Mouse (Mus musculus): Measurements from ENCODE around the gene Krt7. TPM values are rescaled to one million over a fixed set of nuclear protein-coding genes. Genes with fewer than 3 reads are reported as not detected.

Gene Krt7
- 10.0 and 13.7 TPM in 2 replicates for polyA plus RNA-seq (2014; fragmentation: Nextera tagmentation; extraction: Ambion mirVana)

DNA sequence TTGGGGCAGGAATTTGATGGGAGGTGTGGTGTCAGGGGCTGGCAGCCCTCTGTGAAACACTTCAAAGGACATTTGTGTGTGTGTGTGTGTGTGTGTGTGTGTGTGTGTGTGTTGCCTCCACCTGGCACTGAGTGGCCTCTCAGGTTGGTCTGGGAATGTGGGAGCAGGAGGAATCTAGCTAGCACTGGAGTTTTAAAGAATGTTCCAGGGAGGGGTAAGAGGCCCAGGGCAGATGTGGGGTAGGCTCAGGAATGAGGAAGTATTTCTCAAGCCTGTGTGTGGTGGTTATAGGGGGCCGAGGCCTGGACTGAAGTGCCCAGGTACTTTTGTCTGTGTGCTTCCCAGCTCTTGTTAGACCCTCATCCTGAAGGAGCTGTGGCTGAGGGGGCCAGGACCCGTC lies at the start of gene Krt7:
Gene Krt7 (plus strand): TSS at position 269 of the 400 bp plus-strand sequence.
- no peak for ATAC-seq (ENCODE audit: insufficient number of reproducible peaks, insufficient read depth, low FRiP score, low read depth)
- no peak within 1 kb of the TSS for H3K4me2 ChIP-seq (ENCODE audit: low read length)

DNA sequence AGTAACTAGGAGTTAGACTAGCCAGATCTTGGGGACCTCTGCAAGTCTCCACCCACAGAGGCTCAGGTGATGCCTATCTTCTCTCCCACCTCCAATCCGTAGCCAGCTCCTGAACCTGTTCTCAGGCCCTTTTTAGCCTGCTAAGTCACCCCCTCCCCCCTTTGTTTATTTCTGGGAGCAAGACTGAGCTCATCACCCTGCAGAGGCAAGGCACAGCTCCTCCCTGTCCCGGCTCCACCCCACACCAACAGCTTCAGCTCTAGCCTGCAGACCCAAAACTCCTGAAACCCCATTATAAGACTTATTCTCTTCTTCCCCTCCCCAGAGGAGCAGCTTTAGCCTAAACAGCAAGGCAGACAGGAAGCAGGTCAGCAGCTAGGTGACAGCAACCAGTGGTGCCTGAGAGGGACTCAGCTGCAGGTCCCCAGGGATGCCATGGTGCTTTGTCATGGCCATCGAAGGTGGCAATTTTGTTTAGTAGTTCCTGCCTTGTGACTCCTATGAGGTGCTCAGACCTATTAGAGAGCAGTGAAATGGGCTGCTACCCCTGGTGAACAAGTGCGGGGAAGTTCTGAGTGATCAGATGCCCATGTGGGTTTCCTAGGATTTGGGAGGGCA lies 48.3 kb upstream of the Krt7 start:
- H3K36me3 ChIP-seq (ENCODE audit: control insufficient read depth, insufficient read depth, low read length) = peaks cover 8% of the 10 kb centered on the region; the same call in 1 of the 2 replicates
- H3K27me3 ChIP-seq (ENCODE audit: control insufficient read depth, insufficient read depth, low read length) = no peaks in the 10 kb centered on the region
- no peak for ATAC-seq (ENCODE audit: insufficient number of reproducible peaks, insufficient read depth, low FRiP score, low read depth)
- H3K4me3 ChIP-seq (ENCODE audit: control insufficient read depth in 1 of 2, insufficient read depth in 1 of 2, low read depth in 1 of 2, low read length in 2 of 2) = no peak overlapping the region
- no peak overlapping the region for H3K9ac ChIP-seq (ENCODE audit: low read length)
- H3K4me2 ChIP-seq (ENCODE audit: low read length) = no peak overlapping the region
- H3K4me1 ChIP-seq (ENCODE audit: control insufficient read depth in 2 of 2, insufficient read depth in 2 of 2, low read length in 2 of 2) = peaks cover 24 to 30% of the 10 kb centered on the region in 2 experiments
- H3K27ac ChIP-seq (replicated peaks in 1 of 2; ENCODE audit: control insufficient read depth in 1 of 2, insufficient read depth in 1 of 2, low read depth in 2 of 2, low read length in 2 of 2) = no peak overlapping the region
- WGBS = 55% methylated on average over 4 of the region's 4 CpGs
- H3K9me3 ChIP-seq (ENCODE audit: control insufficient read depth, low read length) = no peaks in the 10 kb centered on the region

More for the DNA sequence above, at the start of gene Krt7:
- 27% methylated on average over 2 of the region's 2 CpGs for WGBS
- Histone ChIP-seq H3K36me3 (ENCODE audit: control insufficient read depth, insufficient read depth, low read length) (no peaks in the 10 kb centered on the region), H3K9ac (ENCODE audit: low read length) (no peak within 1 kb of the TSS; the same call in 1 of the 2 replicates), H3K4me1 (ENCODE audit: control insufficient read depth in 2 of 2, insufficient read depth in 2 of 2, low read length in 2 of 2) (peaks cover 6% of the 10 kb centered on the region in 2 experiments; a peak in 3 of 4 replicates), H3K27me3 (ENCODE audit: control insufficient read depth, insufficient read depth, low read length) (peaks cover 36% of the 10 kb centered on the region), H3K9me3 (ENCODE audit: control insufficient read depth, low read length) (no peaks in the 10 kb centered on the region), H3K27ac (replicated peaks in 1 of 2; ENCODE audit: control insufficient read depth in 1 of 2, insufficient read depth in 1 of 2, low read depth in 2 of 2, low read length in 2 of 2) (no peak within 1 kb of the TSS), H3K4me3 (ENCODE audit: control insufficient read depth in 1 of 2, insufficient read depth in 1 of 2, low read depth in 1 of 2, low read length in 2 of 2) (no peak within 1 kb of the TSS; a peak in 1 of 4 replicates)

DNA sequence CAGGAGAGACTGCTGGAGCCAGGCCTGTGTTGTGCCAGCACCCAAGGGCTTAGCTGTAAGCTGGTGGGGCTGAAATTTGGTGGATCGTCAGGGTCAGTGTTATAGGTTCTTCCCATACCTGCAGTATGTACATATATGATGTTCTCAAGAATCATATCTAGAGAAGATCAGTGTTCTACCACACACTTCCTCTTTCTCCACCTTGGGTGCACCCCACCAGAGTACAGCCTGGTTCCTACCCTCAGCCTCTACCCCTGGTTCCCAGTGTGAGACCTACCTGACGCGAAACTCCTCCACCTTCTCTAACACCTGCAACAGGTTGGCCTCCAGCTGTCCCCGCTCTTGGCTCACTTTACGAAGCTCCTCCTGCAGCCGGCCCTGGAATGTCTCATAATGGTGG lies 46.9 kb upstream of the Krt7 start:
- Histone ChIP-seq H3K4me2 (ENCODE audit: low read length) (no peak overlapping the region), H3K9ac (ENCODE audit: low read length) (no peak overlapping the region), H3K27me3 (ENCODE audit: control insufficient read depth, insufficient read depth, low read length) (no peaks in the 10 kb centered on the region), H3K27ac (replicated peaks in 1 of 2; ENCODE audit: control insufficient read depth in 1 of 2, insufficient read depth in 1 of 2, low read depth in 2 of 2, low read length in 2 of 2) (no peak overlapping the region), H3K4me1 (ENCODE audit: control insufficient read depth in 2 of 2, insufficient read depth in 2 of 2, low read length in 2 of 2) (peaks cover 31 to 41% of the 10 kb centered on the region in 2 experiments), H3K4me3 (ENCODE audit: control insufficient read depth in 1 of 2, insufficient read depth in 1 of 2, low read depth in 1 of 2, low read length in 2 of 2) (no peak overlapping the region), H3K36me3 (ENCODE audit: control insufficient read depth, insufficient read depth, low read length) (peaks cover 4% of the 10 kb centered on the region; the same call in 1 of the 2 replicates), H3K9me3 (ENCODE audit: control insufficient read depth, low read length) (no peaks in the 10 kb centered on the region)
- ATAC-seq (ENCODE audit: insufficient number of reproducible peaks, insufficient read depth, low FRiP score, low read depth) = no peak
- WGBS = 87% methylated on average over 6 of the region's 6 CpGs

DNA sequence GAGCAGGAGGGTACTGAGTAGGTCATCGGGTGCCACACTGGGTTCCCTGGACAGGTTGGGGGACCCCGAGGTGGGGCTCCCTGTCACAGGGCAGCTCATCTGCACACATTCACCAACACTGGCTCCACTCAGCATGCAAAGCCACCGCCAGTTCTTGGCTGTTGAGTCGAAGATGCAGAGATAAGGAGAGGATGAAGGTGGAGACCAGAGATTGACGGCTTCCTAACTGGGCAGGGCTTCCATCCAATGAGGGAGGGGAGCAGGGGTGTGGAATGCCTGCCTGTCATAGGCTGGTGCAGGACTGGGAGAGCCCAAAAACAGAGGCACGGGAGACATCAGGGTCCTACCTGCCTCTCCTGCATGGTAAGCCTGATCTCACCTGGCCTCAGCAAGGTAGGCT lies 46.4 kb upstream of the Krt7 start:
- Histone ChIP-seq H3K9me3 (ENCODE audit: control insufficient read depth, low read length) (no peaks in the 10 kb centered on the region), H3K36me3 (ENCODE audit: control insufficient read depth, insufficient read depth, low read length) (peaks cover 4% of the 10 kb centered on the region; the same call in 1 of the 2 replicates), H3K27ac (replicated peaks in 1 of 2; ENCODE audit: control insufficient read depth in 1 of 2, insufficient read depth in 1 of 2, low read depth in 2 of 2, low read length in 2 of 2) (no peak overlapping the region), H3K9ac (ENCODE audit: low read length) (no peak overlapping the region), H3K4me3 (ENCODE audit: control insufficient read depth in 1 of 2, insufficient read depth in 1 of 2, low read depth in 1 of 2, low read length in 2 of 2) (no peak overlapping the region), H3K4me1 (ENCODE audit: control insufficient read depth in 2 of 2, insufficient read depth in 2 of 2, low read length in 2 of 2) (peaks cover 36 to 46% of the 10 kb centered on the region in 2 experiments), H3K27me3 (ENCODE audit: control insufficient read depth, insufficient read depth, low read length) (no peaks in the 10 kb centered on the region), H3K4me2 (ENCODE audit: low read length) (no peak overlapping the region)
- WGBS = 42% methylated on average over 6 of the region's 6 CpGs
- no peak for ATAC-seq (ENCODE audit: insufficient number of reproducible peaks, insufficient read depth, low FRiP score, low read depth)

DNA sequence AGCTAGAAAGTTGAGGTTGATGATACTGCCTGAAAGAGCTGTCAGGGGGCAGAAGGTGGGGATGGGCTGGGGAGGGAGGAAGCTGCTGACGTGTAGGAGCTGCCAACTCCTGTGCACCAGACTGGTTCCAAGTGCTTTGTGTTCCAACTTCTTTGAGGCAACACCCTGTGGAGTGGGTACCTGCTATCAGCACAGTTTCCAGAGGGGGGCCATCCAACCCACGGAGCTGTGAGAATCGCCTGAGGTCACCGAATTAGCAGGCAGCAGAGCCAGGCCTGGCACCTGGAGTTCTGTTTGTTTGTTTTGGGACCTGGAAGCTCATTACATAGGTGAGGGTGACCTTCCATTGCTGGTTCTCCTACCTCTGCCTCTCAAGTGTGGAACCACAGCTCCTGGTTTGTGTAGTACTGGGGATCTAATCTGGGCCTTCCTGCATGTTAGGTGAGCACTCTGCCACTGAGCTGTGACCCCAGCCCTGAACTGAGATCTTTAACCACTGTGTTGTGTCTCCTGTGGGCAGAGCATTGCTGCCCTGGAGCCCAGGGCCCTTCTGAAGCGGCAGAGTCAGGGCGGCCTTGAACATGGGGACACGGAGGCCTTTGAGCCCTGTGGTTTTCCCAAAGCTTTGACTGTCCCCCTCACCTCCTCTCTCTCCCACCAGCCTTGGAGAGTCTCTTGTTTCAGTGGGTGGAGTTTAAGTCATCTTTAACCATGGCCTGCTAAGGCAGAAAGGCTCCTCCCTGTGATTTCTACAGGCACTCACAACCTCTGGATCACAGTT lies 45.8 kb upstream of the Krt7 start:
- H3K4me1 ChIP-seq (ENCODE audit: control insufficient read depth in 2 of 2, insufficient read depth in 2 of 2, low read length in 2 of 2) = peaks cover 43 to 52% of the 10 kb centered on the region in 2 experiments
- 0 out of 4 replicates have a peak overlapping the region, but pooled peaks of 1 of the 2 experiments have one; percentile 1 for H3K27ac ChIP-seq (replicated peaks in 1 of 2; ENCODE audit: control insufficient read depth in 1 of 2, insufficient read depth in 1 of 2, low read depth in 2 of 2, low read length in 2 of 2)
- H3K9me3 ChIP-seq (ENCODE audit: control insufficient read depth, low read length) = no peaks in the 10 kb centered on the region
- H3K27me3 ChIP-seq (ENCODE audit: control insufficient read depth, insufficient read depth, low read length) = no peaks in the 10 kb centered on the region
- 56% methylated on average over 7 of the region's 7 CpGs for WGBS
- ATAC-seq (ENCODE audit: insufficient number of reproducible peaks, insufficient read depth, low FRiP score, low read depth) = no peak
- no peak overlapping the region for H3K4me3 ChIP-seq (ENCODE audit: control insufficient read depth in 1 of 2, insufficient read depth in 1 of 2, low read depth in 1 of 2, low read length in 2 of 2)
- H3K4me2 ChIP-seq (ENCODE audit: low read length) = no peak overlapping the region
- H3K9ac ChIP-seq (ENCODE audit: low read length) = no peak overlapping the region
- peaks cover 4% of the 10 kb centered on the region; the same call in 1 of the 2 replicates for H3K36me3 ChIP-seq (ENCODE audit: control insufficient read depth, insufficient read depth, low read length)

DNA sequence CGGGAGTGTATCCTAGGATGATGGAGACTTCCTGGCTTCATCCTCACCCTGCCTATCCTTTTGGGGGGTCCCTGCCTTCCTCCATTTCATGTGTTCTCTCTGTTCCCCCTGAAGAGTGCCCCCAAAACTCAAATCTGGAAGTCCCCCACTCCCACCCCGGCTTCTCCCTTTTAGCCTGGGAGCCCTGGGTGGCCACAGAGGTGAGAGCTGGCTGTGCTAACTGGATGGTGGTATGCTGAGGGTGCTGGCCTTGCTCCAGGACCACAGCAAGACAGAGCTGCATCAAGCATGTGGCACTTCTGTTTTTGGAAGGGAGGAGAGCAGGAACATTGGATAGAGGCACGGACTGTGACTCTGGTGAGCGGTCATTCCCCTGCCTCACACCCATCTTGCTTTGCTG lies 45.1 kb upstream of the Krt7 start:
- WGBS = 40% methylated on average over 4 of the region's 4 CpGs
- peaks cover 47 to 57% of the 10 kb centered on the region in 2 experiments for H3K4me1 ChIP-seq (ENCODE audit: control insufficient read depth in 2 of 2, insufficient read depth in 2 of 2, low read length in 2 of 2)
- no peaks in the 10 kb centered on the region for H3K27me3 ChIP-seq (ENCODE audit: control insufficient read depth, insufficient read depth, low read length)

DNA sequence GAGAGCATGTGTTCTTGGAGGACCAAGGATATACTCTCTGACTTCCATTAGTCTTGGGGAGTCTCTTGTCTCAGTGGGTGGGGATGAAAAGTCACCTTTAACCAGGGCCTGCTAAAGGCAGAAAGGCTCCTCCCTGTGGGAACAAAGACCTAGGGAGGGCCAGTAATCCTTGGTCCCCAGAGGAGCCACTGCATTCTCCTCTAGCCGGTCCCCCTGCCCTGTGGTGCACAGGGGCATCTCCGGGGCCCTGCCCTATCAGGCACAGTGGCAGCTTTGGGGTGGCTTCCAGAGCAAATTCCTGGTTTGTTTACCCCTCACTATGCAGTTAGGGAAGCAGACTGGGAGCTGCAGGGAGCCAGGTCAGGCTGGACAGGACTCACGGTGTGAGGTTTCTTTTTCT lies 44.4 kb upstream of the Krt7 start:
- Histone ChIP-seq H3K9ac (ENCODE audit: low read length) (peak overlapping the region; percentile 42), H3K9me3 (ENCODE audit: control insufficient read depth, low read length) (no peaks in the 10 kb centered on the region), H3K36me3 (ENCODE audit: control insufficient read depth, insufficient read depth, low read length) (0 out of 2 replicates have a peak, but pooled peaks cover 4% of the 10 kb centered on the region), H3K4me3 (ENCODE audit: control insufficient read depth in 1 of 2, insufficient read depth in 1 of 2, low read depth in 1 of 2, low read length in 2 of 2) (no peak overlapping the region), H3K4me1 (ENCODE audit: control insufficient read depth in 2 of 2, insufficient read depth in 2 of 2, low read length in 2 of 2) (peaks cover 54 to 65% of the 10 kb centered on the region in 2 experiments), H3K27ac (replicated peaks in 1 of 2; ENCODE audit: control insufficient read depth in 1 of 2, insufficient read depth in 1 of 2, low read depth in 2 of 2, low read length in 2 of 2) (peak overlapping the region in 1 of 2 experiments; percentile 2; a peak in 2 of 4 replicates), H3K4me2 (ENCODE audit: low read length) (no peak overlapping the region), H3K27me3 (ENCODE audit: control insufficient read depth, insufficient read depth, low read length) (no peaks in the 10 kb centered on the region)
- no peak for ATAC-seq (ENCODE audit: insufficient number of reproducible peaks, insufficient read depth, low FRiP score, low read depth)
- 48% methylated on average over 3 of the region's 3 CpGs for WGBS

More for the DNA sequence above, 45.1 kb upstream of the Krt7 start:
- no peak overlapping the region for H3K4me2 ChIP-seq (ENCODE audit: low read length)
- peak overlapping the region in 1 of 2 experiments; percentile 2; a peak in 1 of 4 replicates for H3K27ac ChIP-seq (replicated peaks in 1 of 2; ENCODE audit: control insufficient read depth in 1 of 2, insufficient read depth in 1 of 2, low read depth in 2 of 2, low read length in 2 of 2)
- no peak overlapping the region for H3K9ac ChIP-seq (ENCODE audit: low read length)
- H3K4me3 ChIP-seq (ENCODE audit: control insufficient read depth in 1 of 2, insufficient read depth in 1 of 2, low read depth in 1 of 2, low read length in 2 of 2) = no peak overlapping the region
- peaks cover 4% of the 10 kb centered on the region; the same call in 1 of the 2 replicates for H3K36me3 ChIP-seq (ENCODE audit: control insufficient read depth, insufficient read depth, low read length)
- ATAC-seq (ENCODE audit: insufficient number of reproducible peaks, insufficient read depth, low FRiP score, low read depth) = no peak
- no peaks in the 10 kb centered on the region for H3K9me3 ChIP-seq (ENCODE audit: control insufficient read depth, low read length)
